Mouse (Mus musculus): ENCODE data around the gene Gm17387. TPM values are rescaled to one million over a fixed set of nuclear protein-coding genes. Genes with fewer than 3 reads are reported as not detected.
A peak's percentile ranks its signal among the peaks of the same experiment; 100 is the strongest.
"Not testable (repeated sequence)": the region's sequence is repeated elsewhere in the genome, so short reads cannot be mapped to it uniquely, and the experiment has no call there.

Gm17387 gene
- polyA plus RNA-seq, 1 experiment from 2014 or later = not detected

- WGBS = 73% methylated on average over 14 of the region's 14 CpGs
- no peak overlapping the region for H3K27ac ChIP-seq
- ATAC-seq (ENCODE audit: insufficient read depth, low FRiP score, low read depth) = no peak
- H3K27me3 ChIP-seq (replicated peaks) = no peaks in the 10 kb centered on the region
- no peaks in the 10 kb centered on the region for H3K9me3 ChIP-seq
- H3K4me1 ChIP-seq = no peaks in the 10 kb centered on the region
- H3K36me3 ChIP-seq = no peaks in the 10 kb centered on the region
- H3K4me3 ChIP-seq (replicated peaks) = no peak overlapping the region
- no peak overlapping the region for H3K9ac ChIP-seq
- no peak overlapping the region for H3K4me2 ChIP-seq
These were observed 7.2 kb upstream of the Gm17387 start for GRCm38 (mm10) chr7:141021489-141022449.

GRCm38 (mm10) chr7:141024865-141025838 lies 3.8 kb upstream of the Gm17387 start:
- 50% methylated on average over 6 of the region's 6 CpGs for WGBS
- ATAC-seq (ENCODE audit: insufficient read depth, low FRiP score, low read depth) = no peak; the same call in 1 of the 2 replicates
- no peak overlapping the region for H3K4me2 ChIP-seq
- no peak overlapping the region for H3K27ac ChIP-seq
- no peaks in the 10 kb centered on the region for H3K4me1 ChIP-seq
- H3K9me3 ChIP-seq = no peaks in the 10 kb centered on the region
- no peak overlapping the region for H3K9ac ChIP-seq
- H3K27me3 ChIP-seq (replicated peaks) = no peaks in the 10 kb centered on the region
- H3K4me3 ChIP-seq (replicated peaks) = no peak overlapping the region
- no peaks in the 10 kb centered on the region for H3K36me3 ChIP-seq

- Histone ChIP-seq H3K4me1 (no peaks in the 10 kb centered on the region), H3K36me3 (no peaks in the 10 kb centered on the region), H3K4me2 (no peak overlapping the region), H3K4me3 (replicated peaks) (no peak overlapping the region), H3K9ac (no peak overlapping the region), H3K9me3 (no peaks in the 10 kb centered on the region), H3K27ac (peak overlapping the region; percentile 21), H3K27me3 (replicated peaks) (no peaks in the 10 kb centered on the region)
- ATAC-seq (ENCODE audit: insufficient read depth, low FRiP score, low read depth) = no peak
- WGBS = 41% methylated on average over 6 of the region's 6 CpGs
These were observed 2.7 kb upstream of the Gm17387 start for GRCm38 (mm10) chr7:141026097-141026739.

GRCm38 (mm10) chr7:141026740-141027098 lies 2.2 kb upstream of the Gm17387 start:
- ATAC-seq (ENCODE audit: insufficient read depth, low FRiP score, low read depth) = no peak
- H3K9me3 ChIP-seq = no peaks in the 10 kb centered on the region
- H3K27ac ChIP-seq = peak overlapping the region; percentile 21
- 64% methylated on average over 5 of the region's 5 CpGs for WGBS
- H3K4me2 ChIP-seq = no peak overlapping the region
- no peak overlapping the region for H3K9ac ChIP-seq
- no peak overlapping the region for H3K4me3 ChIP-seq (replicated peaks)
- H3K4me1 ChIP-seq = no peaks in the 10 kb centered on the region
- H3K27me3 ChIP-seq (replicated peaks) = no peaks in the 10 kb centered on the region
- H3K36me3 ChIP-seq = no peaks in the 10 kb centered on the region

- H3K4me1 ChIP-seq = no peaks in the 10 kb centered on the region
- H3K4me3 ChIP-seq (replicated peaks) = no peak overlapping the region
- H3K9me3 ChIP-seq = no peaks in the 10 kb centered on the region
- ATAC-seq (ENCODE audit: insufficient read depth, low FRiP score, low read depth) = no peak
- no peak overlapping the region for H3K4me2 ChIP-seq
- H3K36me3 ChIP-seq = no peaks in the 10 kb centered on the region
- no peaks in the 10 kb centered on the region for H3K27me3 ChIP-seq (replicated peaks)
- H3K27ac ChIP-seq = no peak overlapping the region
- 56% methylated on average over 3 of the region's 3 CpGs for WGBS
- H3K9ac ChIP-seq = no peak overlapping the region
These were observed 1.5 kb downstream of the Gm17387 start for GRCm38 (mm10) chr7:141030390-141030789.

GRCm38 (mm10) chr7:141032458-141033167 lies 3.7 kb downstream of the Gm17387 start:
- Histone ChIP-seq H3K4me1 (no peaks in the 10 kb centered on the region), H3K9ac (no peak overlapping the region), H3K27ac (no peak overlapping the region), H3K9me3 (no peaks in the 10 kb centered on the region), H3K4me2 (no peak overlapping the region), H3K27me3 (replicated peaks) (no peaks in the 10 kb centered on the region), H3K4me3 (replicated peaks) (no peak overlapping the region), H3K36me3 (no peaks in the 10 kb centered on the region)
- ATAC-seq (ENCODE audit: insufficient read depth, low FRiP score, low read depth) = no peak
- WGBS = 61% methylated on average over 9 of the region's 9 CpGs

- ATAC-seq (ENCODE audit: insufficient read depth, low FRiP score, low read depth); H3K9ac ChIP-seq; H3K4me1 ChIP-seq; H3K27ac ChIP-seq; H3K9me3 ChIP-seq; H3K27me3 ChIP-seq (replicated peaks); H3K4me2 ChIP-seq; H3K4me3 ChIP-seq (replicated peaks); H3K36me3 ChIP-seq: not testable (repeated sequence)
- 84% methylated on average over 1 of the region's 2 CpGs for WGBS
These were observed 7.7 kb downstream of the Gm17387 start for GRCm38 (mm10) chr7:141036624-141037023.

- ATAC-seq (ENCODE audit: insufficient read depth, low FRiP score, low read depth) = peak; percentile 29; the same call in 1 of the 2 replicates
- Histone ChIP-seq H3K9ac (no peak overlapping the region), H3K4me3 (replicated peaks) (no peak overlapping the region), H3K4me2 (no peak overlapping the region), H3K9me3 (no peaks in the 10 kb centered on the region), H3K27ac (peak overlapping the region; percentile 68), H3K27me3 (replicated peaks) (no peaks in the 10 kb centered on the region), H3K36me3 (no peaks in the 10 kb centered on the region), H3K4me1 (peaks cover 17% of the 10 kb centered on the region; the same call in 1 of the 2 replicates)
- WGBS = 58% methylated on average over 20 of the region's 21 CpGs
These were observed 9.4 kb downstream of the Gm17387 start for GRCm38 (mm10) chr7:141038090-141039032.

- Histone ChIP-seq H3K9me3 (no peaks in the 10 kb centered on the region), H3K9ac (no peak overlapping the region), H3K4me2 (no peak overlapping the region), H3K4me3 (replicated peaks) (no peak overlapping the region), H3K4me1 (peaks cover 20% of the 10 kb centered on the region; the same call in 1 of the 2 replicates), H3K36me3 (no peaks in the 10 kb centered on the region), H3K27me3 (replicated peaks) (no peaks in the 10 kb centered on the region), H3K27ac (no peak overlapping the region)
- 91% methylated on average over 4 of the region's 4 CpGs for WGBS
- ATAC-seq (ENCODE audit: insufficient read depth, low FRiP score, low read depth) = no peak
These were observed 10.6 kb downstream of the Gm17387 start for GRCm38 (mm10) chr7:141039386-141040107.

All from stomach, embryonic 15.5 days (tissue).